Mouse (Mus musculus): ENCODE data around the gene Cfap54. TPM values are rescaled to one million over a fixed set of nuclear protein-coding genes. Genes with fewer than 3 reads are reported as not detected.

Gene Cfap54
- polyA plus RNA-seq, 1 experiment from 2014 or later, result 0.10 TPM

GRCm38 (mm10) chr10:92933616-92934015 is 147.8 kb downstream of the Cfap54 start:
- no peaks in the 10 kb centered on the region for H3K9me3 ChIP-seq (ENCODE audit: control insufficient read depth, low read depth, low read length)
- no peak for ATAC-seq (ENCODE audit: insufficient number of reproducible peaks, insufficient read depth, low FRiP score, low read depth)
- H3K27me3 ChIP-seq (ENCODE audit: control insufficient read depth, insufficient read depth, low read length), result no peaks in the 10 kb centered on the region
- no peaks in the 10 kb centered on the region for H3K36me3 ChIP-seq (ENCODE audit: control insufficient read depth, insufficient read depth, low read length)
- WGBS, result 72% methylated on average over 6 of the region's 6 CpGs
- H3K4me2 ChIP-seq (replicated peaks; ENCODE audit: low read depth, low read length), result no peak overlapping the region
- H3K9ac ChIP-seq (replicated peaks; ENCODE audit: low read depth, low read length), result no peak overlapping the region
- no peak overlapping the region for H3K4me3 ChIP-seq (ENCODE audit: low read depth, low read length)
- H3K27ac ChIP-seq (ENCODE audit: low read length), result no peak overlapping the region
- H3K4me1 ChIP-seq (ENCODE audit: control insufficient read depth, insufficient read depth, low read length), result no peaks in the 10 kb centered on the region

- ATAC-seq (ENCODE audit: insufficient number of reproducible peaks, insufficient read depth, low FRiP score, low read depth), result no peak
- no peak overlapping the region for H3K4me3 ChIP-seq (ENCODE audit: low read depth, low read length)
- no peaks in the 10 kb centered on the region for H3K9me3 ChIP-seq (ENCODE audit: control insufficient read depth, low read depth, low read length)
- no peak overlapping the region for H3K4me2 ChIP-seq (replicated peaks; ENCODE audit: low read depth, low read length)
- H3K4me1 ChIP-seq (ENCODE audit: control insufficient read depth, insufficient read depth, low read length), result no peaks in the 10 kb centered on the region
- H3K27ac ChIP-seq (ENCODE audit: low read length), result no peak overlapping the region
- H3K27me3 ChIP-seq (ENCODE audit: control insufficient read depth, insufficient read depth, low read length), result no peaks in the 10 kb centered on the region
- H3K36me3 ChIP-seq (ENCODE audit: control insufficient read depth, insufficient read depth, low read length), result no peaks in the 10 kb centered on the region
- WGBS, result 88% methylated on average over 12 of the region's 12 CpGs
- H3K9ac ChIP-seq (replicated peaks; ENCODE audit: low read depth, low read length), result no peak overlapping the region
These were observed 149.0 kb downstream of the Cfap54 start for GRCm38 (mm10) chr10:92932464-92932863.

GRCm38 (mm10) chr10:92930036-92930435 is 151.4 kb downstream of the Cfap54 start:
- H3K4me2 ChIP-seq (replicated peaks; ENCODE audit: low read depth, low read length), result no peak overlapping the region
- 49% methylated on average over 1 of the region's 1 CpGs for WGBS
- no peaks in the 10 kb centered on the region for H3K27me3 ChIP-seq (ENCODE audit: control insufficient read depth, insufficient read depth, low read length)
- H3K4me1 ChIP-seq (ENCODE audit: control insufficient read depth, insufficient read depth, low read length), result no peaks in the 10 kb centered on the region
- no peak for ATAC-seq (ENCODE audit: insufficient number of reproducible peaks, insufficient read depth, low FRiP score, low read depth)
- H3K4me3 ChIP-seq (ENCODE audit: low read depth, low read length), result no peak overlapping the region
- no peaks in the 10 kb centered on the region for H3K9me3 ChIP-seq (ENCODE audit: control insufficient read depth, low read depth, low read length)
- H3K36me3 ChIP-seq (ENCODE audit: control insufficient read depth, insufficient read depth, low read length), result no peaks in the 10 kb centered on the region
- H3K9ac ChIP-seq (replicated peaks; ENCODE audit: low read depth, low read length), result no peak overlapping the region
- H3K27ac ChIP-seq (ENCODE audit: low read length), result no peak overlapping the region

- Histone ChIP-seq H3K4me1 (ENCODE audit: control insufficient read depth, insufficient read depth, low read length) (no peaks in the 10 kb centered on the region), H3K9ac (replicated peaks; ENCODE audit: low read depth, low read length) (no peak overlapping the region), H3K9me3 (ENCODE audit: control insufficient read depth, low read depth, low read length) (no peaks in the 10 kb centered on the region), H3K4me2 (replicated peaks; ENCODE audit: low read depth, low read length) (no peak overlapping the region), H3K27ac (ENCODE audit: low read length) (no peak overlapping the region), H3K4me3 (ENCODE audit: low read depth, low read length) (no peak overlapping the region), H3K36me3 (ENCODE audit: control insufficient read depth, insufficient read depth, low read length) (no peaks in the 10 kb centered on the region), H3K27me3 (ENCODE audit: control insufficient read depth, insufficient read depth, low read length) (no peaks in the 10 kb centered on the region)
- 84% methylated on average over 3 of the region's 3 CpGs for WGBS
- no peak for ATAC-seq (ENCODE audit: insufficient number of reproducible peaks, insufficient read depth, low FRiP score, low read depth)
These were observed 153.2 kb downstream of the Cfap54 start for GRCm38 (mm10) chr10:92928256-92928655.

- WGBS, result 87% methylated on average over 1 of the region's 1 CpGs
- H3K27ac ChIP-seq (ENCODE audit: low read length), result no peak overlapping the region
- no peaks in the 10 kb centered on the region for H3K27me3 ChIP-seq (ENCODE audit: control insufficient read depth, insufficient read depth, low read length)
- H3K4me3 ChIP-seq (ENCODE audit: low read depth, low read length), result no peak overlapping the region
- H3K9ac ChIP-seq (replicated peaks; ENCODE audit: low read depth, low read length), result no peak overlapping the region
- H3K9me3 ChIP-seq (ENCODE audit: control insufficient read depth, low read depth, low read length), result no peaks in the 10 kb centered on the region
- H3K36me3 ChIP-seq (ENCODE audit: control insufficient read depth, insufficient read depth, low read length), result no peaks in the 10 kb centered on the region
- no peaks in the 10 kb centered on the region for H3K4me1 ChIP-seq (ENCODE audit: control insufficient read depth, insufficient read depth, low read length)
- H3K4me2 ChIP-seq (replicated peaks; ENCODE audit: low read depth, low read length), result no peak overlapping the region
- ATAC-seq (ENCODE audit: insufficient number of reproducible peaks, insufficient read depth, low FRiP score, low read depth), result no peak
These were observed 162.9 kb downstream of the Cfap54 start for GRCm38 (mm10) chr10:92918551-92918950.

GRCm38 (mm10) chr10:92907246-92907645 is 174.2 kb downstream of the Cfap54 start:
- H3K4me1 ChIP-seq (ENCODE audit: control insufficient read depth, insufficient read depth, low read length), result no peaks in the 10 kb centered on the region
- H3K9me3 ChIP-seq (ENCODE audit: control insufficient read depth, low read depth, low read length), result no peaks in the 10 kb centered on the region
- ATAC-seq (ENCODE audit: insufficient number of reproducible peaks, insufficient read depth, low FRiP score, low read depth), result no peak
- no peak overlapping the region for H3K27ac ChIP-seq (ENCODE audit: low read length)
- no peaks in the 10 kb centered on the region for H3K27me3 ChIP-seq (ENCODE audit: control insufficient read depth, insufficient read depth, low read length)
- H3K36me3 ChIP-seq (ENCODE audit: control insufficient read depth, insufficient read depth, low read length), result no peaks in the 10 kb centered on the region
- 67% methylated on average over 6 of the region's 6 CpGs for WGBS
- H3K4me2 ChIP-seq (replicated peaks; ENCODE audit: low read depth, low read length), result no peak overlapping the region
- H3K9ac ChIP-seq (replicated peaks; ENCODE audit: low read depth, low read length), result no peak overlapping the region
- H3K4me3 ChIP-seq (ENCODE audit: low read depth, low read length), result no peak overlapping the region

- WGBS, result 87% methylated on average over 6 of the region's 6 CpGs
- no peaks in the 10 kb centered on the region for H3K4me1 ChIP-seq (ENCODE audit: control insufficient read depth, insufficient read depth, low read length)
- H3K27me3 ChIP-seq (ENCODE audit: control insufficient read depth, insufficient read depth, low read length), result no peaks in the 10 kb centered on the region
- ATAC-seq (ENCODE audit: insufficient number of reproducible peaks, insufficient read depth, low FRiP score, low read depth), result no peak
- no peak overlapping the region for H3K27ac ChIP-seq (ENCODE audit: low read length)
- H3K4me3 ChIP-seq (ENCODE audit: low read depth, low read length), result no peak overlapping the region
- H3K9me3 ChIP-seq (ENCODE audit: control insufficient read depth, low read depth, low read length), result no peaks in the 10 kb centered on the region
- H3K9ac ChIP-seq (replicated peaks; ENCODE audit: low read depth, low read length), result no peak overlapping the region
- H3K4me2 ChIP-seq (replicated peaks; ENCODE audit: low read depth, low read length), result no peak overlapping the region
- no peaks in the 10 kb centered on the region for H3K36me3 ChIP-seq (ENCODE audit: control insufficient read depth, insufficient read depth, low read length)
These were observed 193.0 kb downstream of the Cfap54 start for GRCm38 (mm10) chr10:92888466-92888865.

- Histone ChIP-seq H3K4me1 (ENCODE audit: control insufficient read depth, insufficient read depth, low read length) (no peaks in the 10 kb centered on the region), H3K27me3 (ENCODE audit: control insufficient read depth, insufficient read depth, low read length) (no peaks in the 10 kb centered on the region), H3K9me3 (ENCODE audit: control insufficient read depth, low read depth, low read length) (no peaks in the 10 kb centered on the region), H3K4me3 (ENCODE audit: low read depth, low read length) (no peak overlapping the region), H3K4me2 (replicated peaks; ENCODE audit: low read depth, low read length) (no peak overlapping the region), H3K27ac (ENCODE audit: low read length) (no peak overlapping the region), H3K9ac (replicated peaks; ENCODE audit: low read depth, low read length) (no peak overlapping the region), H3K36me3 (ENCODE audit: control insufficient read depth, insufficient read depth, low read length) (no peaks in the 10 kb centered on the region)
- ATAC-seq (ENCODE audit: insufficient number of reproducible peaks, insufficient read depth, low FRiP score, low read depth), result no peak
- 88% methylated on average over 3 of the region's 3 CpGs for WGBS
These were observed 203.4 kb downstream of the Cfap54 start for GRCm38 (mm10) chr10:92878000-92878399.

GRCm38 (mm10) chr10:92840980-92841379 is 240.4 kb downstream of the Cfap54 start:
- no peak overlapping the region for H3K9ac ChIP-seq (replicated peaks; ENCODE audit: low read depth, low read length)
- no peak overlapping the region for H3K4me3 ChIP-seq (ENCODE audit: low read depth, low read length)
- no peaks in the 10 kb centered on the region for H3K27me3 ChIP-seq (ENCODE audit: control insufficient read depth, insufficient read depth, low read length)
- no peak overlapping the region for H3K27ac ChIP-seq (ENCODE audit: low read length)
- H3K4me1 ChIP-seq (ENCODE audit: control insufficient read depth, insufficient read depth, low read length), result no peaks in the 10 kb centered on the region
- no peaks in the 10 kb centered on the region for H3K9me3 ChIP-seq (ENCODE audit: control insufficient read depth, low read depth, low read length)
- no peak overlapping the region for H3K4me2 ChIP-seq (replicated peaks; ENCODE audit: low read depth, low read length)
- 87% methylated on average over 9 of the region's 9 CpGs for WGBS
- no peak for ATAC-seq (ENCODE audit: insufficient number of reproducible peaks, insufficient read depth, low FRiP score, low read depth)
- H3K36me3 ChIP-seq (ENCODE audit: control insufficient read depth, insufficient read depth, low read length), result no peaks in the 10 kb centered on the region

Data from stomach, embryonic 14.5 days (tissue).